Mouse (Mus musculus) forebrain, embryonic 15.5 days (tissue): ENCODE data around the gene Olig3. TPM values are rescaled to one million over a fixed set of nuclear protein-coding genes. Genes with fewer than 3 reads are reported as not detected.

Experiments used
- ATAC-seq: fragments of 200-750 bp; cut with Nextera tagmentation; replicated peaks from 2 replicates; pipeline ENCODE4 v1.8.0; 2017; ENCODE audit warnings: mild to moderate bottlenecking, moderate TSS enrichment, moderate library complexity
- H3K27ac ChIP-seq: fragments of 300-500 bp; sonication (generic); replicated peaks from 2 replicates; pipeline ENCODE4 v1.5.1; 2015; ENCODE audit warnings: mild to moderate bottlenecking, inconsistent platforms
- H3K27me3 ChIP-seq: fragments of 300-500 bp; sonication (generic); 2 replicates; pipeline ENCODE4 v1.6.1; 2015; ENCODE audit warnings: inconsistent platforms
- H3K36me3 ChIP-seq: fragments of 300-500 bp; sonication (generic); 2 replicates; pipeline ENCODE4 v1.6.1; 2015; ENCODE audit warnings: mild to moderate bottlenecking, inconsistent platforms
- H3K4me1 ChIP-seq: fragments of 300-500 bp; sonication (generic); 2 replicates; pipeline ENCODE4 v1.6.1; 2015; ENCODE audit warnings: inconsistent platforms
- H3K4me2 ChIP-seq: fragments of 300-500 bp; sonication (generic); replicated peaks from 2 replicates; pipeline ENCODE4 v1.6.1; 2015; ENCODE audit warnings: mild to moderate bottlenecking, inconsistent platforms
- H3K4me3 ChIP-seq: fragments of 300-500 bp; sonication (generic); 2 replicates; pipeline ENCODE4 v1.5.1; 2015; ENCODE audit warnings: mild to moderate bottlenecking, inconsistent platforms
- H3K9ac ChIP-seq: fragments of 300-500 bp; sonication (generic); replicated peaks from 2 replicates; pipeline ENCODE4 v1.6.1; 2015; ENCODE audit warnings: mild to moderate bottlenecking, inconsistent platforms
- H3K9me3 ChIP-seq: fragments of 300-500 bp; sonication (generic); 2 replicates; pipeline ENCODE4 v1.6.1; 2016; ENCODE audit warnings: inconsistent platforms
- whole genome bisulfite sequencing: fragments of 180-500 bp; shearing (Covaris S2); methylation state at CpG from one replicate; pipeline ENCODE4 v1.1.7; 2015; ENCODE audit warnings: mixed read lengths; 5-methylcytosine and 5-hydroxymethylcytosine counted together
- polyA plus RNA-seq: library from polyadenylated mRNA; unstranded; fragments of >200 nt; fragmentation: Nextera tagmentation; extraction: Ambion mirVana; gene quantifications from 2 replicates; pipeline ENCODE4 v1.2.1, GENCODE M21; 2015

Gene Olig3
- polyA plus RNA-seq, 1 experiment from 2014 or later, result 0.99 TPM

DNA sequence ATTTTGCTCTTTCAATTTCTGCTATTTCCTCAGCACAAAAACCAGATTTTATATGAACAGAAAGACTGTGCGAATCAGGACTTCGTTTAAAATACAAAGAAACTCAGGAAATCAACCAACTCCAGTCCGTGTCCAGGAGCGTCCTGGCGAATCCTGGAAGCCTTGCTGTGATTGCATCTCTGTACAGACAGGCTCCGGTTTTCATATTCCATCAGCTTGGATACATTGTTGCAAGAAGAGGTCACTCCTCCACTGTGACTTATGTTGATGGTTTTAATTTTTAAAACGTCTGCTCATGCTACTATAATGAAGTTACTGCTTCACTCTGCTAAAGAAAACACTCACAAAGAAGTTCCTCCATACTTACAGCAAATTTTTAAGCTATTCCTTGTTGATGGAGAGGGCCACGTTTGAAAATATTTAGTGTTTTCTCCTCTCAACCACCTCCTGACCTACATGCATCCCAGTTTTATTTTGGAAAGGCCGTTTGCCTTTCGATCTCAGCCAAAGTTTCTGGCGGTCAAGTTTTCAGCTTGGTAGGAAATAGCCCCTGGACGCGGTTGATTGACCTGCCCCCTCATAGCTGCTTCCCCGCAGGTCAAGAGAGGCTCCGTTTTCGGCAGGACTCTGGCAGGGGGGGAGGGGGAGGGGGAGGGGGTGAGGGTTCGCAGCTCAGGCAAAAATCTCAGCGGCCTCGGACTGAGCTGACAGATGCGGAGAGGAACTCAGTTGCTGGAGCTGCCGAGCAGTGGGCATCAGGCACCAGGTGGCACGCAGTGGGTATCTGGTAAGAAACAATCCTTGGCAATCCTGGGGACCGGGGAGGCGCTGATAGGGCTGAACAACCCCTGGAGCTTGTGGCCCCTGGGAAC lies 4.1 kb upstream of the Olig3 start:
- peaks cover 80% of the 10 kb centered on the region for H3K27me3 ChIP-seq
- H3K9me3 ChIP-seq, result no peaks in the 10 kb centered on the region
- H3K36me3 ChIP-seq, result no peaks in the 10 kb centered on the region
- peaks cover 19% of the 10 kb centered on the region for H3K4me1 ChIP-seq
- H3K9ac ChIP-seq, result no peak overlapping the region
- H3K27ac ChIP-seq, result no peak overlapping the region
- H3K4me2 ChIP-seq, result no peak overlapping the region
- WGBS, result 1% methylated on average over 24 of the region's 24 CpGs
- 0 out of 2 replicates have a peak, but pooled peaks have one; percentile 18 for ATAC-seq
- H3K4me3 ChIP-seq, result no peak overlapping the region

- Histone ChIP-seq H3K36me3 (no peaks in the 10 kb centered on the region), H3K4me3 (no peak overlapping the region), H3K9me3 (no peaks in the 10 kb centered on the region), H3K4me1 (peaks cover 22% of the 10 kb centered on the region), H3K27me3 (peaks cover 82% of the 10 kb centered on the region), H3K27ac (no peak overlapping the region), H3K4me2 (no peak overlapping the region), H3K9ac (no peak overlapping the region)
- ATAC-seq, result no peak
- WGBS, result under 1% methylated on average over 16 of the region's 16 CpGs
These were observed 3.4 kb upstream of the Olig3 start for GRCm38 (mm10) chr10:19352878-19353301.

DNA sequence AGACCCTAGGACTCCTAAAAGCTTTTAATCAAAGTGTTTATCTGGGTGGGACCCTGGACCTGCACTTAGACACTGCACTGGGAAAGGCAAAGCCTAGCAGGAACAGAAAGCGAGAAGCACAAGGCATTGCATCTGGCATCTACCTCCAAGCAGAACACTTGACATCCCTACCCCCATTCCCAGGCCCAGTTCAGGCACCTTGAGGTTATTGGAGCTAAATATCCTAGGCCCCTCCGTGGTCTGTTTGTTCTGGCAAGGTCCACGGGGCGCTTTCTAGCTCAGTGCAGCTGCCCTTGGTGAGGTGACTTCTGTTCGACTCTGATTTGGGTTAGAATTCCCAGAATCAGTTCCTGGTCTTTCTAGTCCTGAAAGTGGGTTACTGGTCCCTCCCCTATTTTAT lies 2.7 kb upstream of the Olig3 start:
- Histone ChIP-seq H3K27ac (no peak overlapping the region), H3K36me3 (no peaks in the 10 kb centered on the region)
- WGBS, result 6% methylated on average over 5 of the region's 5 CpGs

DNA sequence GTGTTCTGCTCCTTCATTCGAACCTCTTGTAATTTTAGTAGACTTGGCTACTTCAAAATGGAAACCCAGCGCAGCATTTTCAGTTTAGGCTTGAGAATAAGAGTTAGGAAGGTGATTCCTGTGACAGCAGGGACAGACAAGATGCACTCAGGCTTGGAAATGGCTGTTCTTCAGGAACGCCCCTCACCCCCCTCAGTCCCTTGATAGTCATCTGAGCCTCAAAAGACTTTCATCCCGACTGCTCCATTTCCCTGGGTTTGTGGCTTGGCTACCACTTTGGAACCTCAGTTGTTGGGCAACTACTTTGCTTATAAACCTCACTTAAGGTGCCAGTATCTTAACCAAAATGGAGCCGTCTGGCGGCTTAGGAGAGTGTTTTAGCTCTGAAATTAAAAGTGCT lies 2.2 kb upstream of the Olig3 start:
- Histone ChIP-seq H3K27me3 (peaks cover 84% of the 10 kb centered on the region), H3K9me3 (no peaks in the 10 kb centered on the region), H3K9ac (no peak overlapping the region), H3K4me1 (peaks cover 22% of the 10 kb centered on the region), H3K4me3 (no peak overlapping the region), H3K27ac (no peak overlapping the region), H3K4me2 (no peak overlapping the region), H3K36me3 (no peaks in the 10 kb centered on the region)
- WGBS, result 3% methylated on average over 6 of the region's 6 CpGs
- no peak for ATAC-seq

More for the DNA sequence above, 2.7 kb upstream of the Olig3 start:
- no peak overlapping the region for H3K4me3 ChIP-seq
- H3K27me3 ChIP-seq, result peaks cover 82% of the 10 kb centered on the region
- no peak overlapping the region for H3K4me2 ChIP-seq
- peaks cover 22% of the 10 kb centered on the region for H3K4me1 ChIP-seq
- no peak for ATAC-seq
- H3K9me3 ChIP-seq, result no peaks in the 10 kb centered on the region
- no peak overlapping the region for H3K9ac ChIP-seq

DNA sequence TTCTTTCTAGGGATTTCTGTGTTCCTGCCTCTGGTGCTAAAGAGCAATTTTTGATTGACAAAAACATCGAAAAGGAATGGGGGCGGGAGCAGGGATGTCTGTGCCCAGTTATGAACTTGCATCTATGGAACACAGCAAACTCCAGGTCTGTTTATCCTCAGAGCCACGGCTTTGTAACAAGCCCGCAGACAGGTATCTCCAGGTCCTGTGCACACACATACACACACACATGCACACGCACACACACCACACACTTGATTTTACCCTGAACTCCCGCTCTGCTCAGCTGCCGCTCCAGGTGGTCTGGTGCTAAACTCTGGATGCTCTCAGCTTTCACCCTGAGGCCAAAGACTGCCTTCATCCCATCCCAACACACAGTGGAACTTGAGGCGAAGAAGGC lies 1.3 kb upstream of the Olig3 start:
- Histone ChIP-seq H3K27me3 (peaks cover 90% of the 10 kb centered on the region), H3K9ac (no peak overlapping the region), H3K4me1 (peaks cover 22% of the 10 kb centered on the region), H3K4me3 (no peak overlapping the region), H3K27ac (no peak overlapping the region), H3K9me3 (no peaks in the 10 kb centered on the region), H3K4me2 (no peak overlapping the region), H3K36me3 (no peaks in the 10 kb centered on the region)
- ATAC-seq, result no peak
- WGBS, result 2% methylated on average over 8 of the region's 8 CpGs

- ATAC-seq, result peak; percentile 60
- Histone ChIP-seq H3K9ac (no peak overlapping the region), H3K36me3 (no peaks in the 10 kb centered on the region), H3K27ac (no peak overlapping the region), H3K4me2 (peak overlapping the region; percentile 18), H3K4me3 (peak overlapping the region; percentile 20), H3K4me1 (peaks cover 27% of the 10 kb centered on the region), H3K9me3 (no peaks in the 10 kb centered on the region), H3K27me3 (peaks cover 96% of the 10 kb centered on the region)
- WGBS, result under 1% methylated on average over 63 of the region's 63 CpGs
These were observed 648 bp downstream of the Olig3 start for GRCm38 (mm10) chr10:19356720-19357641.

DNA sequence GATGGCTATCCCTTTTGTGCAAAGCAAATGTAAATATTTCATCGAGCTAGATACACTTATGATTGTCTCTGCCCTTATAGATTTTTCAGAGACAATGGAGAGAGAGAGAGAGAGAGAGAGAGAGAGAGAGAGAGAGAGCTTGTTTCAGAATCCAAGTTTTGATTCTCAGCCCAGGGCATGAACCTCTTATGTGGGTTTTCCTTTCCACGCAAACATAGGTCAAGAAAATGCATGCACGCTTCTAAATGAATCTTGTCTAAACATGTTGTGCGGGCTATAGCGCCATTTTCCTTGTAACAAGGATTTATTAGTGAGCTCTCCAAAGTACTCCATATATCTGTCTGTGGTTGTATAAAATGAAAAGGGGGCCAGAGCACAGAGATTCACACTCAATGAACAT lies 1.5 kb downstream of the Olig3 start:
- no peaks in the 10 kb centered on the region for H3K36me3 ChIP-seq
- ATAC-seq, result no peak
- no peak overlapping the region for H3K27ac ChIP-seq
- no peak overlapping the region for H3K9ac ChIP-seq
- H3K9me3 ChIP-seq, result no peaks in the 10 kb centered on the region
- no peak overlapping the region for H3K4me3 ChIP-seq
- peaks cover 95% of the 10 kb centered on the region for H3K27me3 ChIP-seq
- H3K4me2 ChIP-seq, result no peak overlapping the region
- H3K4me1 ChIP-seq, result peaks cover 27% of the 10 kb centered on the region
- 15% methylated on average over 5 of the region's 5 CpGs for WGBS

GRCm38 (mm10) chr10:19360446-19361300 lies 4.3 kb downstream of the Olig3 start:
- H3K4me3 ChIP-seq, result no peak overlapping the region
- WGBS, result 9% methylated on average over 3 of the region's 3 CpGs

DNA sequence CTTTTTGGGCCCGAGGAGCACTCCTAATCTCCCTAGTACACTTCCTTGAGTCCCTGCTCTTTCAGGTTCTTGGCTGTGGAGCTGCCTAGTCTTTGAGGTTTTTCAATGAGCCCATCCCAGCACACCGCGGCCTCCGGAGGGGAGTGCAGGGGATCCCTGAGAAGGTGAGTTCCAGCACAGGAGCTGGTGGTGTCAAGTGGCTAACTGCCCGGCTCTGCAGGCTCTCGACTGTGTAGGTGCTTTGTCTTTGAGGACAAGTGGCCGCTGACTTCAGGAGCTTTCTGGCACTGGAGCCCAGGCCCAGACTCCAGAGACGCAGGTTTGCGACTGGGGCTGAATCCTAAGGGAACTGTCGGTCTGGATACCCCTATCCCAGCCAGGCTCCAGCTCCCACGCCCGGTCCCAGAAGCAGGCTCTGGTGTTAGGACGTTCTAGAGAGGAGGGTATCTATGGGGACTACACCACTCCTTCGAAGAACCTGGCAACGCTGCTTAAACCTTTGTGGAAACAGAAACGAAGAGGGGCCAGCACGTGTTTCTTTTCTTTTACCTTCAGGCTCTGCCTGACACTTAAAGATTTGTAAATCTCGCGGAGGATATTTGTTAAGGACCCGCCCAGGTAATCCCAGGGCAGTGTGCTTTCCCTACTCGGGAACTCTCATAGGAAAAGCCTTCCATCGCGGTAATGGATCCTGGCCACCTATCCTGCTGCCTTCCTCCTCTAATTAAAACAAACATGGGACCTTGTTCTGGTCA lies 5.4 kb downstream of the Olig3 start:
- Histone ChIP-seq H3K4me3 (no peak overlapping the region), H3K9ac (no peak overlapping the region), H3K4me1 (peaks cover 21% of the 10 kb centered on the region), H3K27me3 (peaks cover 76% of the 10 kb centered on the region), H3K9me3 (no peaks in the 10 kb centered on the region), H3K36me3 (no peaks in the 10 kb centered on the region), H3K4me2 (no peak overlapping the region), H3K27ac (no peak overlapping the region)
- 0 out of 2 replicates have a peak, but pooled peaks have one; percentile 32 for ATAC-seq
- 2% methylated on average over 23 of the region's 23 CpGs for WGBS

More at GRCm38 (mm10) chr10:19360446-19361300, 4.3 kb downstream of the Olig3 start:
- Histone ChIP-seq H3K4me1 (peaks cover 26% of the 10 kb centered on the region), H3K27me3 (peaks cover 76% of the 10 kb centered on the region), H3K27ac (no peak overlapping the region), H3K9ac (no peak overlapping the region), H3K9me3 (no peaks in the 10 kb centered on the region), H3K36me3 (no peaks in the 10 kb centered on the region), H3K4me2 (no peak overlapping the region)
- no peak for ATAC-seq

GRCm38 (mm10) chr10:19362294-19362590 lies 5.9 kb downstream of the Olig3 start:
- peaks cover 70% of the 10 kb centered on the region for H3K27me3 ChIP-seq
- H3K27ac ChIP-seq, result no peak overlapping the region
- no peak overlapping the region for H3K9ac ChIP-seq
- no peak overlapping the region for H3K4me2 ChIP-seq
- H3K9me3 ChIP-seq, result no peaks in the 10 kb centered on the region
- H3K4me3 ChIP-seq, result no peak overlapping the region
- WGBS, result 3% methylated on average over 8 of the region's 8 CpGs
- H3K4me1 ChIP-seq, result peaks cover 16% of the 10 kb centered on the region
- ATAC-seq, result no peak
- H3K36me3 ChIP-seq, result no peaks in the 10 kb centered on the region

- no peak overlapping the region for H3K27ac ChIP-seq
- H3K4me2 ChIP-seq, result peak overlapping the region; percentile 18
- WGBS, result under 1% methylated on average over 17 of the region's 17 CpGs
- peaks cover 64% of the 10 kb centered on the region for H3K27me3 ChIP-seq
- H3K4me1 ChIP-seq, result peaks cover 12% of the 10 kb centered on the region
- H3K36me3 ChIP-seq, result no peaks in the 10 kb centered on the region
- no peak for ATAC-seq
- no peak overlapping the region for H3K9ac ChIP-seq
- H3K9me3 ChIP-seq, result no peaks in the 10 kb centered on the region
- H3K4me3 ChIP-seq, result 0 out of 2 replicates have a peak overlapping the region, but pooled peaks have one; percentile 5
These were observed 6.5 kb downstream of the Olig3 start for GRCm38 (mm10) chr10:19362861-19363260.
